Mouse (Mus musculus) R1 (cell line): ENCODE data around the gene Itga8.

ENCODE experiments used
- DNase-seq: peaks from one replicate; pipeline ENCODE4 v3.0.0-alpha.2; 2018; ENCODE audit warnings: low read depth, low spot score

Gene Itga8

GRCm38 (mm10) chr2:12294060-12294459, 7.7 kb downstream of the Itga8 start:
- DNase-seq, result no peak

- DNase-seq, result no peak
These were observed 8.3 kb downstream of the Itga8 start for GRCm38 (mm10) chr2:12293458-12293857.

GRCm38 (mm10) chr2:12292023-12292820, 9.5 kb downstream of the Itga8 start:
- DNase-seq, result no peak

GRCm38 (mm10) chr2:12290235-12290634, 11.5 kb downstream of the Itga8 start:
- DNase-seq, result no peak

GRCm38 (mm10) chr2:12287831-12288230, 13.9 kb downstream of the Itga8 start:
- DNase-seq, result no peak

GRCm38 (mm10) chr2:12280664-12281063, 21.1 kb downstream of the Itga8 start:
- no peak for DNase-seq

GRCm38 (mm10) chr2:12279070-12279612, 22.6 kb downstream of the Itga8 start:
- no peak for DNase-seq

- no peak for DNase-seq
These were observed 44.9 kb downstream of the Itga8 start for GRCm38 (mm10) chr2:12256635-12257317.

- DNase-seq, result no peak
These were observed 45.8 kb downstream of the Itga8 start for GRCm38 (mm10) chr2:12255901-12256300.

- DNase-seq, result no peak
These were observed 66.4 kb downstream of the Itga8 start for GRCm38 (mm10) chr2:12235345-12235744.

GRCm38 (mm10) chr2:12229721-12230120, 72.0 kb downstream of the Itga8 start:
- no peak for DNase-seq

GRCm38 (mm10) chr2:12228335-12228734, 73.4 kb downstream of the Itga8 start:
- no peak for DNase-seq

GRCm38 (mm10) chr2:12227243-12227642, 74.5 kb downstream of the Itga8 start:
- no peak for DNase-seq

GRCm38 (mm10) chr2:12226367-12226766, 75.4 kb downstream of the Itga8 start:
- no peak for DNase-seq

GRCm38 (mm10) chr2:12221671-12222070, 80.1 kb downstream of the Itga8 start:
- DNase-seq, result no peak

GRCm38 (mm10) chr2:12213464-12213790, 88.3 kb downstream of the Itga8 start:
- DNase-seq, result no peak

GRCm38 (mm10) chr2:12212662-12213463, 88.9 kb downstream of the Itga8 start:
- no peak for DNase-seq

GRCm38 (mm10) chr2:12208142-12208541, 93.6 kb downstream of the Itga8 start:
- DNase-seq, result no peak

- DNase-seq, result no peak
These were observed 95.4 kb downstream of the Itga8 start for GRCm38 (mm10) chr2:12206353-12206752.

GRCm38 (mm10) chr2:12205875-12206274, 95.8 kb downstream of the Itga8 start:
- DNase-seq, result peak; percentile 54

- DNase-seq, result no peak
These were observed 98.5 kb downstream of the Itga8 start for GRCm38 (mm10) chr2:12203231-12203630.

GRCm38 (mm10) chr2:12198699-12199098, 103.0 kb downstream of the Itga8 start:
- DNase-seq, result no peak
